Mouse (Mus musculus): Measurements from ENCODE around the gene Kndc1. TPM values are rescaled to one million over a fixed set of nuclear protein-coding genes. Genes with fewer than 3 reads are reported as not detected.

Kndc1 gene
- total RNA-seq, 2 experiments from 2014 or later, result not detected

- DNase-seq, result no peak
These were observed 93.8 kb downstream of the Kndc1 start for GRCm38 (mm10) chr7:139988272-139988671.

- DNase-seq, result no peak
These were observed 96.4 kb downstream of the Kndc1 start for GRCm38 (mm10) chr7:139990864-139991394.

Small RNA genes within 50 kb of the gene (microRNA-seq; reads per million reads assigned to microRNA genes)
- gene Mir202 (ENCODE audit: borderline replicate concordance in 2 of 2) (0 reads per million in 2 experiments), gene Mir7062 (ENCODE audit: borderline replicate concordance in 2 of 2) (0.26 to 0.74 reads per million in 2 experiments), gene mmu-mir-7686 (ENCODE audit: borderline replicate concordance in 2 of 2) (0 reads per million in 2 experiments)

Other genes starting within 250 kb of the Kndc1 start
- gene Cfap46, start 210.9 kb upstream of the Kndc1 start, total RNA-seq (2021), result under 1 TPM in 1 of 2 experiments, not detected in 1; 0.18 TPM
- gene Adgra1, start 60.5 kb upstream of the Kndc1 start, total RNA-seq (2021), result under 1 TPM in 1 of 2 experiments, not detected in 1; 0.10 TPM
- not detected for gene Utf1, start 49.1 kb downstream of the Kndc1 start, total RNA-seq (2021)
- not detected for gene 6430531B16Rik, start 84.1 kb downstream of the Kndc1 start, total RNA-seq (2021)
- under 1 TPM; 0.29 to 0.36 TPM for gene Adam8, start 97.9 kb downstream of the Kndc1 start, total RNA-seq (2021)
- 1 to 10 TPM; 7.1 to 8.5 TPM for gene Zfp511, start 141.7 kb downstream of the Kndc1 start, total RNA-seq (2021)
- gene Tubgcp2, start 142.0 kb downstream of the Kndc1 start, total RNA-seq (2021), result 10 to 100 TPM; 16.4 TPM
- not detected for gene Msx3, start 154.4 kb downstream of the Kndc1 start, total RNA-seq (2021)
- gene Caly, start 187.9 kb downstream of the Kndc1 start, total RNA-seq (2021), result not detected
- not detected for gene Prap1, start 198.7 kb downstream of the Kndc1 start, total RNA-seq (2021)
- 10 to 100 TPM; 41.6 to 47.5 TPM for gene Fuom, start 207.7 kb downstream of the Kndc1 start, total RNA-seq (2021)
- gene Paox, start 221.1 kb downstream of the Kndc1 start, total RNA-seq (2021), result 1 to 10 TPM; 4.2 to 4.8 TPM
- 100 to 1,000 TPM; 120 to 132 TPM for gene Echs1, start 221.8 kb downstream of the Kndc1 start, total RNA-seq (2021)
- 10 to 100 TPM; 21.7 to 24.6 TPM for gene Mtg1, start 242.9 kb downstream of the Kndc1 start, total RNA-seq (2021)